Comparison of ENCODE assay signal across 16 mouse cellular contexts in genomic region chr10:104423761-104424160, GRCm38 (mm10).
DNase-seq lines count a peak whose midpoint lies in the region; TF ChIP-seq lines count a peak whose summit lies in the region.
"Had no signal": no experiment of that assay in that cellular context is flagged by ENCODE, and none has a peak within 500 bp of the region (broad histone marks: within the 10 kb centered on the region; RNA-seq: fewer than 3 reads in every experiment).

No protein-coding gene starts in this region.

- peaks cover 7% of the 10 kb centered on the region; the same call in 1 of the 2 replicates for H3K4me1 ChIP-seq in liver, adult 2 months (ENCODE audit: control insufficient read depth, insufficient read depth, low read length)

- H3K9ac ChIP-seq in liver, adult 2 months (ENCODE audit: low read depth, low read length): no peak overlapping the region

- TF ChIP-seq POLR2A in liver, adult 2 months (IDR thresholded peaks at IDR 0.05; ENCODE audit: extremely low read depth, insufficient read depth, low read length): no peak

- no peaks in the 10 kb centered on the region for H3K79me2 ChIP-seq in liver, adult 2 months (ENCODE audit: control insufficient read depth, insufficient read depth, low read length)

- no peaks in the 10 kb centered on the region for H3K27me3 ChIP-seq in liver, adult 2 months (ENCODE audit: control insufficient read depth, insufficient read depth, low read length)
- H3K27me3 ChIP-seq: CH12.LX, Patski had no signal

- no peak overlapping the region for H3K27ac ChIP-seq in liver, adult 2 months (replicated peaks; ENCODE audit: insufficient read depth, low read depth, low read length)

- no peak overlapping the region for H3K4me3 ChIP-seq in liver, adult 2 months (ENCODE audit: insufficient read depth, low read depth, low read length)

- H3K36me3 ChIP-seq in liver, adult 2 months (ENCODE audit: control insufficient read depth, insufficient read depth, low read length): no peaks in the 10 kb centered on the region
- H3K36me3 ChIP-seq: G1E had no signal

- peak; percentile 91 for DNase-seq in liver, adult 2 months (ENCODE audit: extremely low read depth, low read depth, low spot score)
- DNase-seq in liver: no peak
- DNase-seq: adrenal gland, adult 2 months; adrenal gland, adult 8-10 months; adrenal gland, postnatal 10 days; adrenal gland, postnatal 14 days; adrenal gland, postnatal 25 days; adrenal gland, postnatal 36 days; B cell, adult 2 months; cerebellum, adult 11 months; cerebellum, adult 11-12 months; cerebellum, adult 18-20 months; cerebellum, adult 2 months had no signal

- TF ChIP-seq CTCF in liver, adult 2 months (IDR thresholded peaks at IDR 0.05; ENCODE audit: low read depth, low read length): no peak
